Mouse (Mus musculus): Measurements from ENCODE around the gene Cfap65. TPM values are rescaled to one million over a fixed set of nuclear protein-coding genes. Genes with fewer than 3 reads are reported as not detected.

Cfap65 gene
- polyA plus RNA-seq, 1 experiment: 1.6 TPM

GRCm38 (mm10) chr1:74950576-74951490 is 15.4 kb upstream of the Cfap65 start:
- H3K36me3 ChIP-seq (ENCODE audit: control insufficient read depth, insufficient read depth, low read length): no peaks in the 10 kb centered on the region
- peak overlapping the region; percentile 59 for H3K4me3 ChIP-seq (ENCODE audit: insufficient read depth, low read depth, low read length)
- TF ChIP-seq POLR2A (IDR thresholded peaks at IDR 0.05; ENCODE audit: low read depth, low read length) (no peak), CTCF (conservative IDR thresholded peaks at IDR 0.05; ENCODE audit: insufficient read depth, insufficient read length, low read depth, low read length) (no peak)
- peak overlapping the region; percentile 94 for H3K27ac ChIP-seq (ENCODE audit: insufficient read depth, low read depth, low read length)
- peaks cover 20% of the 10 kb centered on the region for H3K4me1 ChIP-seq (ENCODE audit: control insufficient read depth, insufficient read depth, low read length)
- peak; percentile 63 for DNase-seq
- 1% methylated on average over 84 of the region's 84 CpGs for WGBS
- H3K27me3 ChIP-seq (replicated peaks; ENCODE audit: control insufficient read depth, insufficient read depth, low read length): peaks cover 2% of the 10 kb centered on the region; the same call in 1 of the 2 replicates

DNA sequence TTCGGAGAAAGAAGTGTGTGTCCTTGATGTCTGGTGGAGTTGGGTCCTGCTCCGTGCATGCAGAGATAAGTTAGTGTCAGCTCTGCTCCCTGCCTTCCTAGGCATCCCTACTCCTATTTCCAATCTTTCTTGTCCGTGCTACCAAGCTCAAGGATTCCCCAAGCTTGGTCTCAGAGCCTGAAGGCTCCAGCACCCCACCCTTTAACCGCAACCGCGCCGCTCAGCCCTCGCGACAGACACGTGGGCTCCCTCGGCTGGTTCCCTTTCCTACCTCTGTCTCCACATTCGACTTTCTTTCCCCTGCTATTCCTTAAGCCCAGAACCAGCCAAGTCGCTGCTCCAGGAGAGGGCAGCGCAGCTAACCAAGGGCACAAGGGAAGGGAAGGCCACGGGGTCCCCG is 14.7 kb upstream of the Cfap65 start:
- 4% methylated on average over 16 of the region's 16 CpGs for WGBS
- peaks cover 2% of the 10 kb centered on the region; the same call in 1 of the 2 replicates for H3K27me3 ChIP-seq (replicated peaks; ENCODE audit: control insufficient read depth, insufficient read depth, low read length)
- peak overlapping the region; percentile 94 for H3K27ac ChIP-seq (ENCODE audit: insufficient read depth, low read depth, low read length)
- TF ChIP-seq CTCF (conservative IDR thresholded peaks at IDR 0.05; ENCODE audit: insufficient read depth, insufficient read length, low read depth, low read length): no peak
- TF ChIP-seq POLR2A (IDR thresholded peaks at IDR 0.05; ENCODE audit: low read depth, low read length): no peak
- peak overlapping the region; percentile 59 for H3K4me3 ChIP-seq (ENCODE audit: insufficient read depth, low read depth, low read length)
- H3K4me1 ChIP-seq (ENCODE audit: control insufficient read depth, insufficient read depth, low read length): peaks cover 20% of the 10 kb centered on the region
- H3K36me3 ChIP-seq (ENCODE audit: control insufficient read depth, insufficient read depth, low read length): no peaks in the 10 kb centered on the region
- peak; percentile 24 for DNase-seq

DNA sequence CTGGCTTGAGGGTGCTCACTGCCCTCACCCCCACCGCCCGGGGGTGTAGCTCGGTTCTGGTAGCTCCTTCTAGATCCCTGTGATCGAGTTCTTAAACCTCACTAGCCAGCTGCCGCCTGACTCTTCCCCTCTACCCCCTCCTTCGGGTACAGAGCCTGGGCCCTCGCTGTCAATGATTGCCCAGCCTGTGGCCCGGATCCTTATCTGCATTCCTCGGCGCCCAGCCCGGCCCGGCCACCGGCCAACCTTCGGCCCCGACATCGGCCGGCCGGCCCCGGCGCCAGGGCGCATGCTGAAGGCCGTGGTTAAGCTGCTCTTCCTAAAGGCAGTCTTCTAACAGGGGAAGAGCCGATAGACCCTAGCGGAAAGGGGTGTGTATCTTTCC is 14.3 kb upstream of the Cfap65 start:
- peaks cover 2% of the 10 kb centered on the region; the same call in 1 of the 2 replicates for H3K27me3 ChIP-seq (replicated peaks; ENCODE audit: control insufficient read depth, insufficient read depth, low read length)

GRCm38 (mm10) chr1:74948784-74949665 is 13.6 kb upstream of the Cfap65 start:
- Histone ChIP-seq H3K27ac (ENCODE audit: insufficient read depth, low read depth, low read length) (peak overlapping the region; percentile 93), H3K4me3 (ENCODE audit: insufficient read depth, low read depth, low read length) (peak overlapping the region; percentile 55), H3K27me3 (replicated peaks; ENCODE audit: control insufficient read depth, insufficient read depth, low read length) (peaks cover 2% of the 10 kb centered on the region; the same call in 1 of the 2 replicates), H3K4me1 (ENCODE audit: control insufficient read depth, insufficient read depth, low read length) (peaks cover 20% of the 10 kb centered on the region), H3K36me3 (ENCODE audit: control insufficient read depth, insufficient read depth, low read length) (no peaks in the 10 kb centered on the region)
- TF ChIP-seq POLR2A (IDR thresholded peaks at IDR 0.05; ENCODE audit: low read depth, low read length): no peak
- TF ChIP-seq CTCF (conservative IDR thresholded peaks at IDR 0.05; ENCODE audit: insufficient read depth, insufficient read length, low read depth, low read length): peak; percentile 88
- 7% methylated on average over 20 of the region's 20 CpGs for WGBS
- peak; percentile 84 for DNase-seq

More for the DNA sequence above, 14.3 kb upstream of the Cfap65 start:
- Histone ChIP-seq H3K36me3 (ENCODE audit: control insufficient read depth, insufficient read depth, low read length) (no peaks in the 10 kb centered on the region), H3K4me3 (ENCODE audit: insufficient read depth, low read depth, low read length) (peak overlapping the region; percentile 59), H3K4me1 (ENCODE audit: control insufficient read depth, insufficient read depth, low read length) (peaks cover 20% of the 10 kb centered on the region), H3K27ac (ENCODE audit: insufficient read depth, low read depth, low read length) (peak overlapping the region; percentile 94)
- WGBS: 2% methylated on average over 24 of the region's 24 CpGs
- DNase-seq: peak; percentile 94
- no peak for TF ChIP-seq POLR2A (IDR thresholded peaks at IDR 0.05; ENCODE audit: low read depth, low read length)
- TF ChIP-seq CTCF (conservative IDR thresholded peaks at IDR 0.05; ENCODE audit: insufficient read depth, insufficient read length, low read depth, low read length): no peak

- peaks cover 2% of the 10 kb centered on the region; the same call in 1 of the 2 replicates for H3K27me3 ChIP-seq (replicated peaks; ENCODE audit: control insufficient read depth, insufficient read depth, low read length)
- no peaks in the 10 kb centered on the region for H3K36me3 ChIP-seq (ENCODE audit: control insufficient read depth, insufficient read depth, low read length)
- H3K27ac ChIP-seq (ENCODE audit: insufficient read depth, low read depth, low read length): no peak overlapping the region
- H3K4me3 ChIP-seq (ENCODE audit: insufficient read depth, low read depth, low read length): peak overlapping the region; percentile 40
- TF ChIP-seq POLR2A (IDR thresholded peaks at IDR 0.05; ENCODE audit: low read depth, low read length) (no peak), CTCF (conservative IDR thresholded peaks at IDR 0.05; ENCODE audit: insufficient read depth, insufficient read length, low read depth, low read length) (no peak)
- WGBS: 13% methylated on average over 40 of the region's 41 CpGs
- peak; percentile 54 for DNase-seq
- H3K4me1 ChIP-seq (ENCODE audit: control insufficient read depth, insufficient read depth, low read length): peaks cover 20% of the 10 kb centered on the region
These were observed 12.7 kb upstream of the Cfap65 start for GRCm38 (mm10) chr1:74947986-74948670.

DNA sequence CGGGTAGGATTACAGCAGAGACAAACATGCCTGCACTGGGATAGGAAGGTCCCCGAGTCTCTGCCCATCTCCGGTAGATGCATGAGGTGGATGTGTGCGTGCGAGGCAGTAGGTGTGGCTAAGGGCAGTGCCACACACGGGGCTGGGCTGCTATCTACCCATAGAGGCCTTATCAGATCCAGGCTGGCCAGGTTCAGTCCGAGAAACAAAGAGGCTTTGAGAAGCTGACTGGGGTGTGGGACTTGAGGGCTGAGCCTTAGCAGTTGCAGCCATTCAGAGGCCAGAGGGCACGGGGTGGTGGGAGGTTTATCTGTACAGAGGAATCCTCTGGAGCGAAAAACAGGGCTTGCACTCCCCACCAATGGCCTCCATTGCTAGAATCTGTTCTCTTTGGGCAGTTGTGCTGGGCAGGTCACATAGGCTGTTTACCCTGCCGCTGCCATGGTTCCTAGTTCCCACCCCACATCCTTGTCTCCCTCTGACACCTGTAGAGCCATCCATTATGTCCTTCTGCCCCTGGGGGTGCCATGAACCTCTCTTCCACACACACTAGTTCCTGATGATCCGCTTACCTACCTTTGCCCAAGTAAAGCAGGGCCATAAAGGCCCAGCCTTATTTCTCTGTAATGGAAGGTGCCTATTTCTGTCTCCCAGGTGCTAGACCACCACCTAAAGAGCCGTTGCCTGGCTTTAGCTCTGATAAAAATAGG is 6.4 kb upstream of the Cfap65 start:
- TF ChIP-seq CTCF (conservative IDR thresholded peaks at IDR 0.05; ENCODE audit: insufficient read depth, insufficient read length, low read depth, low read length): no peak
- TF ChIP-seq POLR2A (IDR thresholded peaks at IDR 0.05; ENCODE audit: low read depth, low read length): no peak
- no peaks in the 10 kb centered on the region for H3K36me3 ChIP-seq (ENCODE audit: control insufficient read depth, insufficient read depth, low read length)
- no peak overlapping the region for H3K4me3 ChIP-seq (ENCODE audit: insufficient read depth, low read depth, low read length)
- H3K27ac ChIP-seq (ENCODE audit: insufficient read depth, low read depth, low read length): no peak overlapping the region
- H3K27me3 ChIP-seq (replicated peaks; ENCODE audit: control insufficient read depth, insufficient read depth, low read length): no peaks in the 10 kb centered on the region
- DNase-seq: no peak
- peaks cover 5% of the 10 kb centered on the region; the same call in 1 of the 2 replicates for H3K4me1 ChIP-seq (ENCODE audit: control insufficient read depth, insufficient read depth, low read length)
- WGBS: 60% methylated on average over 12 of the region's 12 CpGs
